Mouse (Mus musculus) limb, embryonic 15.5 days (tissue): ENCODE measurements at regions not wholly inside any gene's neighbourhood (a gene's known extent, or its start where the extent isn't known, plus 50 kb on each side); places are given as distances from the start of the nearest gene placed in this dataset.

Source experiments
- ATAC-seq: fragments of 200-750 bp; cut with Nextera tagmentation; 2 replicates; pipeline ENCODE4 v1.8.0; 2017; ENCODE audit warnings: low read depth, moderate TSS enrichment; ENCODE audit not compliant: insufficient number of reproducible peaks, low FRiP score, low TSS enrichment
- H3K27ac ChIP-seq: fragments of 300-500 bp; sonication (generic); 2 replicates; pipeline ENCODE4 v1.5.1; 2015; ENCODE audit warnings: moderate library complexity, mild to moderate bottlenecking, inconsistent platforms
- H3K27me3 ChIP-seq: fragments of 300-500 bp; sonication (generic); 2 replicates; pipeline ENCODE4 v1.6.1; 2015; ENCODE audit warnings: inconsistent platforms
- H3K36me3 ChIP-seq: fragments of 300-500 bp; sonication (generic); 2 replicates; pipeline ENCODE4 v1.6.1; 2015; ENCODE audit warnings: inconsistent platforms
- H3K4me1 ChIP-seq: fragments of 300-500 bp; sonication (generic); 2 replicates; pipeline ENCODE4 v1.6.1; 2015; ENCODE audit warnings: inconsistent platforms
- H3K4me2 ChIP-seq: fragments of 300-500 bp; sonication (generic); 2 replicates; pipeline ENCODE4 v1.6.1; 2015; ENCODE audit warnings: mild to moderate bottlenecking, inconsistent platforms
- H3K4me3 ChIP-seq: fragments of 300-500 bp; sonication (generic); 2 replicates; pipeline ENCODE4 v1.5.1; 2015; ENCODE audit warnings: mild to moderate bottlenecking, inconsistent platforms
- H3K9ac ChIP-seq: fragments of 300-500 bp; sonication (generic); 2 replicates; pipeline ENCODE4 v1.6.1; 2015; ENCODE audit warnings: inconsistent platforms
- H3K9me3 ChIP-seq: fragments of 300-500 bp; sonication (generic); 2 replicates; pipeline ENCODE4 v1.6.1; 2016; ENCODE audit warnings: inconsistent platforms
- WGBS: fragments of 180-500 bp; shearing (Covaris S2); methylation state at CpG from one replicate; pipeline ENCODE4 v1.1.7; 2015; 5-methylcytosine and 5-hydroxymethylcytosine counted together

DNA sequence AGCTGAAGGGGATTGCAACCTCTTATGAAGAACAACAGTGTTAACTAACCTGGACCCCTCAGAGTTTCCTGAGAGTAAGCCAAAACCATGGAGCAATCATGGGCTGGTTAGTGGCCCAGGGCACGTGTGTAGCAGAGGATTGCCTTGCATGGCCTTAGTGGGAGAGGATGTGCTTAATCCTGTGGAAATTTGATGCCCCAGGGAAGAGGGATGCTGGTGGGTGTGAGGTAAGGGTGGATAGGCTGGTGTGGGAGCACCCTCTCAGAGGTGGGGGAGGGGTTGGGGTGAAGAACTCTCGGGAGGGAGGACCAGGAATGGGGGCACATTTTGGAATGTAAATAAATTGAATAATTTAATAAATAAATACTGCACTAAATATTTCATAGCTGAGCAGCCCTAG is 288.2 kb upstream of the Kcnh7 start:
- no peak overlapping the region for H3K27ac ChIP-seq
- H3K9me3 ChIP-seq: no peaks in the 10 kb centered on the region
- H3K4me2 ChIP-seq: no peak overlapping the region
- no peaks in the 10 kb centered on the region for H3K4me1 ChIP-seq
- no peak overlapping the region for H3K4me3 ChIP-seq
- H3K36me3 ChIP-seq: no peaks in the 10 kb centered on the region
- WGBS: 41% methylated on average over 2 of the region's 2 CpGs
- ATAC-seq: no peak
- no peak overlapping the region for H3K9ac ChIP-seq
- no peaks in the 10 kb centered on the region for H3K27me3 ChIP-seq

DNA sequence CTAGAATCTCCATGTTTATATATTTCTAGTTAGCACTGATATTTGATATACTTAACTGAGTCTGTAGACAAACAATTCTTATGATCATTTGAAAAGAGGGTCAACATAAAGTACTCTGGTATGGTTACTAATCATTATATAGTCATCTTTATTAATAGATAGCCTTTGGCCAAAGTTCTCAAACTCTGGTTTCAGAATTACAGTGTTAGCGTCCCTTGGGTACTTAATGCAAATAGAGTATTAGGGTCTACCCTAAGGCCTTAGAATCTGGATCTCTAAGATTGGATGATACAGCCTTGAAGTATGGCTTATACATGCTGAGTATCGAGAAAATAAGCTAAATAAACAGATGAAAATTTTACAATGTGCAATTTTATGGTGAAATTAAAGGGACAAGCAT is 275.0 kb upstream of the Kcnh7 start:
- 69% methylated on average over 2 of the region's 2 CpGs for WGBS
- Histone ChIP-seq H3K4me2 (no peak overlapping the region), H3K27me3 (no peaks in the 10 kb centered on the region), H3K4me1 (0 out of 2 replicates have a peak, but pooled peaks cover 4% of the 10 kb centered on the region), H3K36me3 (no peaks in the 10 kb centered on the region), H3K9ac (no peak overlapping the region), H3K4me3 (no peak overlapping the region), H3K9me3 (no peaks in the 10 kb centered on the region), H3K27ac (no peak overlapping the region)
- no peak for ATAC-seq

DNA sequence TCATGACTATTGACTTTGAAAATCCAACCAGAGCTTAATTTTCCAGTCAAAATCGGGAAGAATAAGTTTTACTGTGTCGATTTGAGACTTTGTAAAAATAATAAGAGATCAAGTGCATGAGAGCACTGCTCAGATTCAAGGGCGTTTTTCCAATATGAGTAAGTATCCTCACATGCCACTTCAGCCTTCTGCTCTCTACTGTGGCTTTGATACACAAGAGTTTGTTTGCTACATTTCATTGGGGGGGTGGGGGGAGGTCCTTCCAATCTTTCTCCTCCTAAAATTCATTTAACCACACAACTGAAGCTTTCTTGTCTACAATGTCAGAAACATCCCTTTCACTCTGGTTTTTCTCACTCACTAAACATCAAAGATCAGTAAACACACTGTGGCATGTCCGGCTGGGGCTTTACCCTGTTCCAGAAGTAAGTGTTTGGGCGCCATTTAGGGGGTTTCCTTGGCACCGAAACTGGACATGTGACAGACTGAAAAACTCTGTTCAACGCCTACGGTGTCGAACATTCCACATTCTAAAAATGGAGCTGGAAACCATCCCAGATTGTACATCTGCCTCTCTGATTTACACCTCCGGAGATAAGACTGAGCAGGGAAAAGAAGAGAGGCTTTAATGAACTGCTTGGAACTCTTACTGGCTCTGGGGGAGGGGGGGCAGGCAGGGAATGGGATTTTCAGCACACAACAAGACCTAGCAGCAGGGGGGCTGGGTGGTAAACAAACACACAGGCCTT is 270.4 kb upstream of the Kcnh7 start:
- no peak for ATAC-seq
- 38% methylated on average over 10 of the region's 10 CpGs for WGBS

DNA sequence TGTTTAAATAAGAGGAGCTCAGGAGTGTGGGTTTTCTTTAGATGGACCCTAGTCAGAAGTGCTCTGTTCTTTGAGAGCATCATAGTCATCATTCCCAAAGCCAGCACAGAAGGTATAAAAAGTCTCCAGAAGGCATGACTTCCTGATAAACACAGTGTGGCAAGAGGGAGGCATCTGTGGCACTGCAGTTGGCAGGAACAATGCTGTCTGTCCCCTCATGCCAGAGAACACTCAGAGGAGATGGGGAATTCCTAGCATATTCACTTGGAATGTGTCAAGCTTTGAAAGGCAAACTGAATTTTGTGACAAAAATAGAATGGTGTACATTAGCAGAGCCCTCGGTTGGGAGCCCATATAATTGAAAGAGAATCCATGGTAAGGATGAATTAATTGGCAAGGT is 268.8 kb upstream of the Kcnh7 start:
- ATAC-seq: no peak
- H3K9ac ChIP-seq: no peak overlapping the region
- 0 out of 2 replicates have a peak, but pooled peaks cover 4% of the 10 kb centered on the region for H3K4me1 ChIP-seq
- H3K36me3 ChIP-seq: no peaks in the 10 kb centered on the region
- H3K27me3 ChIP-seq: no peaks in the 10 kb centered on the region
- H3K9me3 ChIP-seq: no peaks in the 10 kb centered on the region
- WGBS: 54% methylated on average over 1 of the region's 1 CpGs
- no peak overlapping the region for H3K4me2 ChIP-seq
- no peak overlapping the region for H3K4me3 ChIP-seq
- H3K27ac ChIP-seq: no peak overlapping the region

More for the DNA sequence above, 270.4 kb upstream of the Kcnh7 start:
- H3K27ac ChIP-seq: 0 out of 2 replicates have a peak overlapping the region, but pooled peaks have one; percentile 17
- H3K27me3 ChIP-seq: no peaks in the 10 kb centered on the region
- H3K4me1 ChIP-seq: 0 out of 2 replicates have a peak, but pooled peaks cover 4% of the 10 kb centered on the region
- no peak overlapping the region for H3K4me2 ChIP-seq
- H3K4me3 ChIP-seq: no peak overlapping the region
- H3K9ac ChIP-seq: no peak overlapping the region
- no peaks in the 10 kb centered on the region for H3K36me3 ChIP-seq
- no peaks in the 10 kb centered on the region for H3K9me3 ChIP-seq

DNA sequence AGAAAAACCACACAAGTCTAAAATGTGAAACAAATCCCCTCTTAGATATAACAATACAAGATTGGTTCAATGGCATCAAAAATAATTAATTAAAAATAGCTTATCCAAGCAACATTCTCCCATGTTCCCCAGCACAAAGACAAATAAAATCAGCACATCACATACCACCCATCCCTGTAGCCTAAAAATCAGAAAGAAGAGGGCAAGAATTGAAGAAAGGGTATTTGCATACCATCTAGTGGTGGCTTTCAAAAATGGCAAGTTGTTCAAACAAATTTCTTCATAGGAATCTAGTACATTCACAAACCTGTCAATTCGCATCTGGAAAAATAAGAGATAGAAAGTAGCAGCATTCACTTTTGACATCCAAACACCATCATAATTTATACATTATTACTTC is 268.1 kb upstream of the Kcnh7 start:
- no peaks in the 10 kb centered on the region for H3K36me3 ChIP-seq

DNA sequence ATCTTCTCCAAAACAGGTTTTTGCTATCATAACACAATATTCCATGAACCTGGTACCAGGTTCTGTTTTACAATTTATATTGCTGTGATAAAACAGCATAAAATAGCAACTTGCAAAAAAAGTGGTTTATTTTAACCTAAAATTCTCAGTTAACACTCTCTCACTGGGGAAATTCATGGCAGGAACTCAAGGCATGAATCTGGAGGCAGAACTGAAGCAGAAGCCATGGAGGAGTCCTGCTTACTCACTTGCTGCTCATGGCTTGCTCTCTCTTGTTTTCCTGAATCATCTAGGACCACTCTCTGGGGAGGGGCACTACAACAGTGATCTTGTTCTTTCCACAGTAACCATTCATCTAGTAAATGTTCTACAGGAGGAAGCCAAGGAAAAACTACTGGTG is 250.2 kb upstream of the Kcnh7 start:
- H3K4me3 ChIP-seq: no peak overlapping the region
- no peak overlapping the region for H3K4me2 ChIP-seq
- no peaks in the 10 kb centered on the region for H3K36me3 ChIP-seq
- no peak overlapping the region for H3K27ac ChIP-seq
- no peaks in the 10 kb centered on the region for H3K4me1 ChIP-seq
- no peaks in the 10 kb centered on the region for H3K27me3 ChIP-seq
- H3K9me3 ChIP-seq: no peaks in the 10 kb centered on the region
- H3K9ac ChIP-seq: no peak overlapping the region
- ATAC-seq: no peak

More for the DNA sequence above, 268.1 kb upstream of the Kcnh7 start:
- H3K9me3 ChIP-seq: no peaks in the 10 kb centered on the region
- no peak overlapping the region for H3K9ac ChIP-seq
- no peaks in the 10 kb centered on the region for H3K27me3 ChIP-seq
- WGBS: 54% methylated on average over 1 of the region's 1 CpGs
- no peak overlapping the region for H3K4me2 ChIP-seq
- H3K4me3 ChIP-seq: no peak overlapping the region
- 0 out of 2 replicates have a peak, but pooled peaks cover 4% of the 10 kb centered on the region for H3K4me1 ChIP-seq
- no peak for ATAC-seq
- no peak overlapping the region for H3K27ac ChIP-seq

DNA sequence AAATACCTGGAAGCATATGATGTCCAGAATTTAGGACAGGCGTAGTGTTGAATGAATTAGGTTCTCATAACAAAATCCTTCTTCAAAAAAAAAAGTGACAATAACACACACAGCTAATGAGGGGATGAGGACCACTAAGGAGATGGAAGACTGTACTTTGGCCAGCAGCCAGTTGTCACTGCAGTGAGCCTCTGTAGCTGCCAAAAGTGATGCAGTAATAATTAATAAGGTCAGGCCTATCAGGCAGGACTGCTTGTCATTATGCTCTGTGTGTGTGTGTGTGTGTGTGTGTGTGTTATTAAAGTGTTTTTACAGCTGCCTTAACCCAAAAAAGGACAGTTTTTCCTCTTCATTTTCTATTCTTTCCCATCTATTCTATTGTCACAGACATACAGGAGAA is 221.3 kb upstream of the Kcnh7 start:
- ATAC-seq: no peak
- Histone ChIP-seq H3K4me2 (no peak overlapping the region), H3K36me3 (no peaks in the 10 kb centered on the region), H3K27ac (no peak overlapping the region), H3K9ac (no peak overlapping the region), H3K27me3 (no peaks in the 10 kb centered on the region), H3K9me3 (no peaks in the 10 kb centered on the region), H3K4me3 (no peak overlapping the region), H3K4me1 (no peaks in the 10 kb centered on the region)
- WGBS: 77% methylated on average over 1 of the region's 1 CpGs
